Mouse (Mus musculus) neural tube, embryonic 15.5 days (tissue): ENCODE data around the gene Cd47. TPM values are rescaled to one million over a fixed set of nuclear protein-coding genes. Genes with fewer than 3 reads are reported as not detected.

Experiments
- ATAC-seq: fragments of 200-750 bp; cut with Nextera tagmentation; 2 replicates; pipeline ENCODE4 v1.8.0; 2017; ENCODE audit warnings: mild to moderate bottlenecking, moderate TSS enrichment, moderate library complexity; ENCODE audit not compliant: low FRiP score
- H3K27ac ChIP-seq: fragments of 300-500 bp; sonication (generic); replicated peaks from 2 replicates; pipeline ENCODE4 v1.5.1; 2015; ENCODE audit warnings: mild to moderate bottlenecking, inconsistent platforms
- H3K27me3 ChIP-seq: fragments of 300-500 bp; sonication (generic); replicated peaks from 2 replicates; pipeline ENCODE4 v1.6.1; 2015; ENCODE audit warnings: inconsistent platforms
- H3K36me3 ChIP-seq: fragments of 300-500 bp; sonication (generic); 2 replicates; pipeline ENCODE4 v1.6.1; 2015; ENCODE audit warnings: inconsistent platforms
- H3K4me1 ChIP-seq: fragments of 300-500 bp; sonication (generic); 2 replicates; pipeline ENCODE4 v1.6.1; 2015; ENCODE audit warnings: inconsistent platforms
- H3K4me2 ChIP-seq: fragments of 300-500 bp; sonication (generic); 2 replicates; pipeline ENCODE4 v1.6.1; 2015; ENCODE audit warnings: inconsistent platforms, mild to moderate bottlenecking, moderate library complexity
- H3K4me3 ChIP-seq: fragments of 300-500 bp; sonication (generic); replicated peaks from 2 replicates; pipeline ENCODE4 v1.5.1; 2015; ENCODE audit warnings: mild to moderate bottlenecking, inconsistent platforms
- H3K9ac ChIP-seq: fragments of 300-500 bp; sonication (generic); replicated peaks from 2 replicates; pipeline ENCODE4 v1.6.1; 2015; ENCODE audit warnings: mild to moderate bottlenecking, inconsistent platforms
- H3K9me3 ChIP-seq: fragments of 300-500 bp; sonication (generic); replicated peaks from 2 replicates; pipeline ENCODE4 v1.6.1; 2016; ENCODE audit warnings: inconsistent platforms
- WGBS: fragments of 180-500 bp; shearing (Covaris S2); methylation state at CpG from one replicate; pipeline ENCODE4 v1.1.7; 2015; ENCODE audit warnings: mixed read lengths; 5-methylcytosine and 5-hydroxymethylcytosine counted together
- polyA plus RNA-seq: library from polyadenylated mRNA; unstranded; fragments of >200 nt; fragmentation: Nextera tagmentation; extraction: Ambion mirVana; gene quantifications from 2 replicates; pipeline ENCODE4 v1.2.1, GENCODE M21; 2015

The Cd47 gene
- polyA plus RNA-seq, 1 experiment from 2014 or later: 153 TPM

DNA sequence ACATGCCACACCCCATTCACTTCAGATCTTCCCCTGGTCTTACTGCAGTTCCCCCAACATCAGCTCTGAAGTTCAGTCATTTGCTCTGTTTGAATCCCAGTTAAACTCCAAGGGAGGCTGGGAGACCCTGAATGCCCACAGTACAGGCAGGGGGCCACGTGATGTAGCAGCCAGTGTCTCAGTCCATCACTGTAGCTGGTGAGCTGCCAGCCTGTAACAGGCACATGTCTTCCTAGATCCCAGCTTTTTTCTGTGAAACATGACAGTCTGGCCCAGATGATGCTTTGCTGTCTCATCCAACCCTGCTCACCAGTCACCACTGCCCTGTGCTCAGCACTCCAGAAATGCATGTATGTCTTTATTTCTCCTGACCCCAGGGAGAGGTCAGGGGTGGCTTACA lies 124.6 kb downstream of the Cd47 start:
- no peak for ATAC-seq
- no peak overlapping the region for H3K4me3 ChIP-seq
- H3K4me2 ChIP-seq: no peak overlapping the region
- no peaks in the 10 kb centered on the region for H3K9me3 ChIP-seq
- no peak overlapping the region for H3K27ac ChIP-seq
- no peaks in the 10 kb centered on the region for H3K36me3 ChIP-seq
- H3K4me1 ChIP-seq: peaks cover 6% of the 10 kb centered on the region
- no peak overlapping the region for H3K9ac ChIP-seq
- 74% methylated on average over 1 of the region's 1 CpGs for WGBS
- H3K27me3 ChIP-seq: no peaks in the 10 kb centered on the region

DNA sequence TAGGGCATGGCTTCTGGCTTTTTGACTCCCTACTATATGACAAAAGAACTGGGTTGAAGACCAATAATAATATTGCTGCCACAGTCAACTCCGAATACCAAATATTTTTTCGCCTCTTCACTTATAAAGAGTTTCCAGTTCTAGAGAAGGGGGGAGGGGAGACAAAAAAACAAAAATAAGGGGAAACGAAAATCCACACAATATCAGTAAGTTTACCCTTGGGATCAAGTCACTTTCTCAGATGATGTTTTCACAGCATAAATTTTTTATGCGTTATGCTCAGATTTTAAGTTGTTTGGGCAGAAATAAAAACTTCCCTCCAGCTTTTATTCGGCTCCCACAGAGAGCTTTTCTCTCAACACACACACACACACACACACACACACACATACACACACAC lies 132.9 kb downstream of the Cd47 start:
- WGBS: 72% methylated on average over 5 of the region's 5 CpGs
- Histone ChIP-seq H3K9ac (no peak overlapping the region), H3K4me2 (no peak overlapping the region), H3K27ac (no peak overlapping the region), H3K4me3 (no peak overlapping the region), H3K4me1 (no peaks in the 10 kb centered on the region), H3K36me3 (no peaks in the 10 kb centered on the region), H3K9me3 (no peaks in the 10 kb centered on the region), H3K27me3 (no peaks in the 10 kb centered on the region)
- ATAC-seq: no peak

GRCm38 (mm10) chr16:49936008-49936443 lies 135.7 kb downstream of the Cd47 start:
- H3K27ac ChIP-seq: no peak overlapping the region
- H3K4me2 ChIP-seq: no peak overlapping the region
- H3K27me3 ChIP-seq: no peaks in the 10 kb centered on the region
- H3K4me1 ChIP-seq: no peaks in the 10 kb centered on the region
- H3K9me3 ChIP-seq: no peaks in the 10 kb centered on the region
- no peaks in the 10 kb centered on the region for H3K36me3 ChIP-seq
- no peak for ATAC-seq
- H3K4me3 ChIP-seq: no peak overlapping the region
- WGBS: 88% methylated on average over 6 of the region's 6 CpGs
- no peak overlapping the region for H3K9ac ChIP-seq

DNA sequence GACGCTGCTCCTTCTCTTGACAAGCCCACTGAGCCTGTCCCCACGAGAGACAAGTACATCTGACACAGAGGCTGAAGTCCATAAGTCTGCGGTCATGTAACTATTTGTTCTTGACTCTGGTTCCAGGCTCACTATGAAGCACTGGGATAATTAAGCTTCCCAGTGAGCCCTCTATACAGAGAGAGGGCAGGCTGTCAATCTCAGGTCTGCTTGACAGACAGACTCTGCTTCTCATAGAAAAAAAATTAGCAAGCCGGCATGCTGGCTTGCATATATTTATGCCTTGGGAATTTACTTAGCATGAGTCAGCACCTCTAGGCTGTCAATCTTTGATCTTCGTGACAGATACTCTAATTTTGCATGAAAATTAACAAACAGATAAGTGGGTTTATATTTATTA lies 136.5 kb downstream of the Cd47 start:
- Histone ChIP-seq H3K36me3 (no peaks in the 10 kb centered on the region), H3K9me3 (no peaks in the 10 kb centered on the region), H3K9ac (no peak overlapping the region), H3K27ac (no peak overlapping the region), H3K4me1 (no peaks in the 10 kb centered on the region), H3K4me2 (no peak overlapping the region), H3K27me3 (no peaks in the 10 kb centered on the region), H3K4me3 (no peak overlapping the region)
- 60% methylated on average over 5 of the region's 5 CpGs for WGBS
- no peak for ATAC-seq

- no peak overlapping the region for H3K9ac ChIP-seq
- no peak for ATAC-seq
These were observed 137.2 kb downstream of the Cd47 start for GRCm38 (mm10) chr16:49937218-49938165.

DNA sequence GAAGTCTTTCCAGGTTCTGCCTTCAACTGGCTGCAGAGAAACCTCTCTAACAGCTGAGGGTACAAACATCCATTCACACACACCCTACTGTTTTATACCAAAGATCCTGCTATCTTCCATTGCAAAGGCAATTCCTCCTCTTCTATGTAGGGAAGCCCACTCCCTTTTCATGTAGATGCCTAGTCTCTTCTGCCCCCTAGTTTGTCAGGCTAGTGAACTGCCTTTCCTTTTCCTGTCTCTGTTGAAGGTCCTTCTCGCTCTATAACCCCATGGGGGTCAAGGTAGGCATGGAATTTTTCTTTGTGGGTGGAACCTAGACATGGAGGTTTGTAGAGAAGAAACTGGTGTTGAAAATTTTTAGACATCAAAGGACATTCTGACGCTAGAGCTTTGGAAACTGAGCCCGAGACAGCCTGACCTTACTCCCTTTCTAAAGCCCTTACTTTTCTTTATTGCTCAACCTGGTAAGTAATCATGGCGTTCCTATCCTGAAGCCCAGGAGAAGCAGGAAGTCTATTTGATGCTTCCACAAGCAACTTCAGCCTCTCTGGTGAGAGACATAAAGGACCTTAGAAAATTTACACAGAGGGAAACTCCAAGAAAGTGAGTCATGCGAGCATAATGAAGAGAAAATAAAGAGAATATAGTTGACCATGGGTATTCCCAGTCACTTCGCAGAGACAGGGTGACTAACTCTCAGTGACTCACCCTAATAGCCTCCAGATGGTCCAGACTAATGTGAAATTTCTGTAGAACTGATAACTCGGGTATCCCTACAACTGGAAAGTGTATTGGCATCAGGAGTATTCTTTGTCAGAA lies 138.4 kb downstream of the Cd47 start:
- Histone ChIP-seq H3K27ac (no peak overlapping the region), H3K4me3 (no peak overlapping the region), H3K9ac (no peak overlapping the region), H3K36me3 (no peaks in the 10 kb centered on the region), H3K9me3 (no peaks in the 10 kb centered on the region), H3K4me2 (no peak overlapping the region), H3K27me3 (no peaks in the 10 kb centered on the region), H3K4me1 (no peaks in the 10 kb centered on the region)
- no peak for ATAC-seq
- WGBS: 83% methylated on average over 7 of the region's 7 CpGs

More at GRCm38 (mm10) chr16:49937218-49938165, 137.2 kb downstream of the Cd47 start:
- Histone ChIP-seq H3K4me1 (no peaks in the 10 kb centered on the region), H3K4me2 (no peak overlapping the region), H3K27me3 (no peaks in the 10 kb centered on the region), H3K36me3 (no peaks in the 10 kb centered on the region), H3K4me3 (no peak overlapping the region), H3K9me3 (no peaks in the 10 kb centered on the region), H3K27ac (no peak overlapping the region)
- 59% methylated on average over 11 of the region's 11 CpGs for WGBS

DNA sequence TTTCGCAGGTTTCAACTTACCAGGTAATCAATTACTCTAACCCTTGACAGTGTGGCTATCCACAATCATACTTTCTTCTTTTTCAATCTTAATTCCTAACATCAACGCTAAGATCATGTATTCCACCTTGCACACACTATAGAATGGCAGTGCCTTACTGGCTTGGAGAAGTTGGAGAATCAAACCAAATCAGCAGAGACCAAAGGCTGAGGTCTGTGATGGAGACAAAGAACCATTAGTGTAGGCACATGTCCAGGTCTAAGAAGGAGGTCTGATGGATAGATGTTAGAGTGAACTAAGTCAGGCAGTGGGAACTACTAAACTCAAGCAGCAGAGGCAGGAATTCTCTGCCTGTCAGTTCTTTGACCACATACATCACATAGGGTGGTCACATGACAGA lies 139.0 kb downstream of the Cd47 start:
- ATAC-seq: no peak
- H3K27me3 ChIP-seq: no peaks in the 10 kb centered on the region
- H3K9me3 ChIP-seq: no peaks in the 10 kb centered on the region
- H3K36me3 ChIP-seq: no peaks in the 10 kb centered on the region
- no peak overlapping the region for H3K4me3 ChIP-seq
- H3K27ac ChIP-seq: no peak overlapping the region
- WGBS: 94% methylated on average over 2 of the region's 2 CpGs
- H3K9ac ChIP-seq: no peak overlapping the region
- no peak overlapping the region for H3K4me2 ChIP-seq
- no peaks in the 10 kb centered on the region for H3K4me1 ChIP-seq

- no peak overlapping the region for H3K4me2 ChIP-seq
- no peaks in the 10 kb centered on the region for H3K36me3 ChIP-seq
- no peaks in the 10 kb centered on the region for H3K4me1 ChIP-seq
- H3K9me3 ChIP-seq: no peaks in the 10 kb centered on the region
- ATAC-seq: no peak
- no peak overlapping the region for H3K4me3 ChIP-seq
- H3K9ac ChIP-seq: no peak overlapping the region
- no peaks in the 10 kb centered on the region for H3K27me3 ChIP-seq
- no peak overlapping the region for H3K27ac ChIP-seq
These were observed 140.1 kb downstream of the Cd47 start for GRCm38 (mm10) chr16:49940473-49940872.

DNA sequence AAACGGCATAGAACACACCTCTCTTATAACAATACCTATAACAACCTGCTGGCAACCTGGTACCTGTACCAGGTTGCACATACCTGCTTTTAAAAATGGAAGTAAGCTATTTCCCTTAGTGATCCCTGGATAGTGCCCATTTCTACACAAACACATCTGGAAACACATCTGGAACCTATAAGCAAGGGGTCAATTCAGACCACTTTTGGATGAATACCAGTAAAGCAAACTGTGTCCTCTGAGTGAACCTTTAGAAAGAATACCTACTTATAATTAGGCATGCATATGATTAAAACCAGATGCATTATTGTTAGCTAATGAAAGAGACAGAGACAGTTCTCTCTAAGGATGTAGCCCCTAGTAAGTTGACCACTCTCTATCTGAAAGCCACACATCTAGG lies 140.7 kb downstream of the Cd47 start:
- WGBS: 95% methylated on average over 1 of the region's 1 CpGs

GRCm38 (mm10) chr16:49943726-49944125 lies 143.4 kb downstream of the Cd47 start:
- H3K4me3 ChIP-seq: no peak overlapping the region
- H3K36me3 ChIP-seq: no peaks in the 10 kb centered on the region
- no peak for ATAC-seq
- H3K9me3 ChIP-seq: no peaks in the 10 kb centered on the region
- no peak overlapping the region for H3K9ac ChIP-seq
- H3K4me2 ChIP-seq: no peak overlapping the region
- no peaks in the 10 kb centered on the region for H3K4me1 ChIP-seq
- H3K27me3 ChIP-seq: no peaks in the 10 kb centered on the region
- H3K27ac ChIP-seq: no peak overlapping the region
- WGBS: 88% methylated on average over 1 of the region's 1 CpGs

More for the DNA sequence above, 140.7 kb downstream of the Cd47 start:
- no peaks in the 10 kb centered on the region for H3K4me1 ChIP-seq
- H3K27ac ChIP-seq: no peak overlapping the region
- H3K4me3 ChIP-seq: no peak overlapping the region
- no peak for ATAC-seq
- no peak overlapping the region for H3K4me2 ChIP-seq
- H3K9ac ChIP-seq: no peak overlapping the region
- H3K27me3 ChIP-seq: no peaks in the 10 kb centered on the region
- H3K36me3 ChIP-seq: no peaks in the 10 kb centered on the region
- H3K9me3 ChIP-seq: no peaks in the 10 kb centered on the region

- H3K9me3 ChIP-seq: no peaks in the 10 kb centered on the region
- H3K9ac ChIP-seq: no peak overlapping the region
- no peak for ATAC-seq
- 68% methylated on average over 5 of the region's 5 CpGs for WGBS
- H3K36me3 ChIP-seq: no peaks in the 10 kb centered on the region
- H3K27ac ChIP-seq: no peak overlapping the region
- H3K4me2 ChIP-seq: no peak overlapping the region
- no peak overlapping the region for H3K4me3 ChIP-seq
- H3K27me3 ChIP-seq: no peaks in the 10 kb centered on the region
- no peaks in the 10 kb centered on the region for H3K4me1 ChIP-seq
These were observed 144.8 kb downstream of the Cd47 start for GRCm38 (mm10) chr16:49945084-49945483.

DNA sequence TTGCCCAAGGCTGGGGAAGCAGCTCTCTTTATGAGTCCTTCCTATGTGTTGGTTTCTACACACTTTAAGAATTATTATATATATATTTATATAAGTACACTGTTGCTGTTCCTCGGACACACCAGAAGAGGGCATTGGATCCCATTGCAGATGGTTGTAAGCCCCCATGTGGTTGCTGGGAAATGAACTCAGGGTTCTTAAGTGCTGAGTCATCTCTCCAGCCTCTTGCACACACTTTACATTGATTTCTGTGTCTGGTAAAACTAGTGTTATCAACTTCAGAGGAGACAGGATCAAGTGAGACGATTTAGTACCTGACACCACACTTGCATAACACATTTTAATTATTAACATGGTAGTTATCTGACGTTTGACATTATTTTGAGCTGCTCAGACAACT lies 146.7 kb downstream of the Cd47 start:
- Histone ChIP-seq H3K4me1 (no peaks in the 10 kb centered on the region), H3K36me3 (no peaks in the 10 kb centered on the region), H3K9me3 (no peaks in the 10 kb centered on the region), H3K4me2 (no peak overlapping the region), H3K27ac (no peak overlapping the region), H3K9ac (no peak overlapping the region), H3K4me3 (no peak overlapping the region), H3K27me3 (no peaks in the 10 kb centered on the region)
- ATAC-seq: no peak
- WGBS: 86% methylated on average over 3 of the region's 3 CpGs
